Mouse (Mus musculus) neural tube, embryonic 14.5 days (tissue): Measurements from ENCODE around the gene Vip. TPM values are rescaled to one million over a fixed set of nuclear protein-coding genes. Genes with fewer than 3 reads are reported as not detected.
A peak's percentile ranks its signal among the peaks of the same experiment; 100 is the strongest.

Source experiments
- ATAC-seq: fragments of 200-750 bp; cut with Nextera tagmentation; 2 replicates; pipeline ENCODE4 v1.8.0; 2017; ENCODE audit warnings: low read depth, mild to moderate bottlenecking, moderate TSS enrichment, moderate library complexity
- H3K27ac ChIP-seq: fragments of 300-500 bp; sonication (generic); 2 replicates; pipeline ENCODE4 v1.5.1; 2014; ENCODE audit warnings: low read depth, mild to moderate bottlenecking, control low read depth, low read length, moderate library complexity, mixed read lengths
- H3K27me3 ChIP-seq: fragments of 300-500 bp; sonication (generic); 2 replicates; pipeline ENCODE4 v1.6.1; 2014; ENCODE audit warnings: low read length; ENCODE audit not compliant: control insufficient read depth, insufficient read depth
- H3K36me3 ChIP-seq: fragments of 300-500 bp; sonication (generic); 2 replicates; pipeline ENCODE4 v1.6.1; 2014; ENCODE audit warnings: low read length, mixed read lengths; ENCODE audit not compliant: control insufficient read depth, insufficient read depth
- H3K4me1 ChIP-seq: fragments of 300-500 bp; sonication (generic); 2 replicates; pipeline ENCODE4 v1.6.1; 2014; ENCODE audit warnings: low read length; ENCODE audit not compliant: control insufficient read depth, insufficient read depth
- H3K4me2 ChIP-seq: fragments of 300-500 bp; sonication (generic); 2 replicates; pipeline ENCODE4 v1.6.1; 2014; ENCODE audit warnings: mild to moderate bottlenecking, low read depth, low read length, control low read depth
- H3K4me3 ChIP-seq: fragments of 300-500 bp; sonication (generic); 2 replicates; pipeline ENCODE4 v1.5.1; 2014; ENCODE audit warnings: low read depth, low read length, control low read depth, mixed read lengths
- H3K9ac ChIP-seq: fragments of 300-500 bp; sonication (generic); replicated peaks from 2 replicates; pipeline ENCODE4 v1.6.1; 2014; ENCODE audit warnings: low read depth, mild to moderate bottlenecking, control low read depth, low read length, mixed read lengths
- H3K9me3 ChIP-seq: fragments of 300-500 bp; sonication (generic); 2 replicates; pipeline ENCODE4 v1.6.1; 2016; ENCODE audit warnings: low read length; ENCODE audit not compliant: control insufficient read depth
- WGBS: fragments of 180-500 bp; shearing (Covaris S2); extraction: QIAGEN DNeasy Blood & Tissue Kit; methylation state at CpG from one replicate; pipeline ENCODE4 v1.1.7; 2014; 5-methylcytosine and 5-hydroxymethylcytosine counted together
- polyA plus RNA-seq: library from polyadenylated mRNA; unstranded; fragments of >200 nt; fragmentation: Nextera tagmentation; extraction: Ambion mirVana; gene quantifications from 2 replicates; pipeline ENCODE4 v1.2.1, GENCODE M21; 2014

The Vip gene
- polyA plus RNA-seq, 1 experiment from 2014 or later, result 1.2 TPM

DNA sequence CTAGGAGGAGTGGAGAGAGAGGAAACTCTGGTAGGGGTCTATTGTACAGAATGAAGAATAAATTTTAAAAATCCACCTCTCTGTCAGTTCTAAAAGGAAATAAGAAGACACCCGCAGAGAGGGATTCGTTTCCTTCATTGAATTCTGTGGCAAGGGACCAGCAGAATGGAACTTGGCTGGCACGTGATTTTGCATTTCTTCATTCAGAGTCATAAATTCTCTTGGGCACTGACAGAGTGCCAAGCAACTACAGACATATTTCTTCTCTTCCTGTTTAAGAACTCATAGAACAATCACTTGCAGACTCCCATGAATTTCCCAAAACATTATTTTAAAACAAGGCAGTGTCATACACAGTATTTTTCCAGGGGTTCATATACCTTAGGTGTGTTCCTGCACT, 30.1 kb upstream of the Vip start:
- WGBS, result 67% methylated on average over 3 of the region's 3 CpGs
- Histone ChIP-seq H3K27me3 (no peaks in the 10 kb centered on the region), H3K9ac (no peak overlapping the region), H3K36me3 (no peaks in the 10 kb centered on the region), H3K4me2 (no peak overlapping the region), H3K9me3 (no peaks in the 10 kb centered on the region), H3K4me3 (no peak overlapping the region), H3K27ac (no peak overlapping the region), H3K4me1 (no peaks in the 10 kb centered on the region)
- ATAC-seq, result no peak

DNA sequence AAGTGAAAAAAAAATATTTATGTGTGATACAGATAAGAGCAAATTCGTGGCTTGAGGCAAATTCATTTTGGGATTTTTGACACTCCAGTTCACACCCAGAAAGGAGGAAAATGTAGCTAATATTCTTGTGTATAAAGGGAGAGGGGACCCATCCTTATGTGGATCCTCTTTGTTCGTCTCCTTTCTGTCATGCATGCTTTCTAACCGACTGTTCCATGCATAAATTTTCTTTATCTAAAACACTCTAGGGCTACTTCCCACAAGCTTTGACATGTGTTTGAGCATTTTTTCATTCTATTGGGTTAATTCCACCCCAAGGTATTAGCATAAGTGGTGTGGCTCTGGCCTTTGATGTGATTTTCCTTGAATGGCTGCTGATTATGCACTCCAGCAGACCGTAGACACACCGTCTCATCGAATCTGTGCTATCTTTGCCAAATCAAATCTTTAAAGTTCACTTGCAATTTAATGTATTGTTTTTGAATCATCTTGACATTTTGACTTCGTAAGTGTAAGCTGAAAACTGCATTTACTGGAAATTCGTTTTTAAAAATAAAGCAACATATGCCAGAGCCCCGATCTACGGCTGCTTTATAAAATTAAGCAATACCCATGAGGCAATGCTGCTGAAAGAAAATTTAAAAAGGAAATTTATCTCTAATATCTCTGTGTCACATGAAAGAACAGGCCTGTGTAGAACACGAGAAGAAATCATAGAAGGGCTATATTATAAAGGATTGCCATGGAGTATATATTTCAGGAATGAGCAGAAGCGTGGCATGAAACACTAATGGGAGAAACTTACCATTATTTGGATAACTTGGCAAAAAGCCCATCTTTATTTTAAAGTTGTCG, 23.6 kb upstream of the Vip start:
- H3K4me1 ChIP-seq, result no peaks in the 10 kb centered on the region
- no peak for ATAC-seq
- no peaks in the 10 kb centered on the region for H3K27me3 ChIP-seq
- H3K36me3 ChIP-seq, result no peaks in the 10 kb centered on the region
- no peaks in the 10 kb centered on the region for H3K9me3 ChIP-seq
- H3K4me3 ChIP-seq, result no peak overlapping the region
- no peak overlapping the region for H3K27ac ChIP-seq
- WGBS, result 71% methylated on average over 13 of the region's 13 CpGs
- no peak overlapping the region for H3K4me2 ChIP-seq
- no peak overlapping the region for H3K9ac ChIP-seq

DNA sequence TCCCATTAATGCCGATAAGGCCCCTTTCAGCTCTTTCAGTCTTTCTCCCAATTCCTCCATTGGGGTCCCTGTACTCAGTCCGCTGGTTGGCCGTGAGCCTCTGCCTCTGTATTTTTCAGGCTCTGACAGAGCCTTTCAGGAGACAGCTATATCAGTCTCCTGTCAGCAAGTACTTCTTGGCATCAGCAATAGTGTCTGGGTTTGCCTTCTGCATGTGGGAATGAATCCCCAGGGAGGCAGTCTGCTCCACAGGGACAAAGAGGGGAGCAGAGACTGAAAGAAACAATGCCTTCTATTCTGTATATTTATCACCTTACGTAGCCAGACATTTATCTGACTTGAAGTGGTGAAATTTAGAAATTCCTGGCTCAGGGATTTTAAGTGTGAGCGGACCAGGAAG, 12.8 kb upstream of the Vip start:
- no peak for ATAC-seq
- Histone ChIP-seq H3K9ac (no peak overlapping the region), H3K27me3 (no peaks in the 10 kb centered on the region), H3K4me3 (no peak overlapping the region), H3K9me3 (no peaks in the 10 kb centered on the region), H3K4me1 (no peaks in the 10 kb centered on the region), H3K36me3 (no peaks in the 10 kb centered on the region), H3K27ac (no peak overlapping the region; the same call in 1 of the 2 replicates), H3K4me2 (no peak overlapping the region)
- WGBS, result 76% methylated on average over 5 of the region's 5 CpGs

DNA sequence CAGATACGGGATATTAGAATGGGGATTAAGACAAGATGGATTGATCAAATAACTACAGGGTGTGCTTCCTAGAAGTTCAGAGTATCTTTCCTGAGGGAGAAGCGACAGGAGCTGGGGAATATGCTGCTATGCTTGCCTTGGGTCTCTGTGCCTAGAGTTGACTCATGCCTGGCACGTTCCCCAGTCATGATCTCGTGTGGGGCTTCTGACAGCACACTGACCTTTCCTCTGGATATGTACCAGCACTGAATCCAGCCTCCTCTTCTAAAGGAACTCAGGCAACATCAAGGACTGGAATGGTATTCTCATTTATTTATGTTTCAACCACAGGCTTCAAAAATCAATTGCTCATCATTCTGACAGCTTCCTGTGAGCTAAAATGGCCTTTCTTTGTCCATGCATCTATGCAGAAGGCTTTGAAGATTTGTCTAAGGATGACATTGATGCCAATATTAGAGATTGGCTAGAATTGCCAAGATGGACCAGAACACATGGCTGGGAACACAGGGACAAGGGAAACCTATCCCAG, 5.3 kb upstream of the Vip start:
- H3K4me2 ChIP-seq, result no peak overlapping the region
- no peaks in the 10 kb centered on the region for H3K4me1 ChIP-seq
- no peak overlapping the region for H3K4me3 ChIP-seq
- H3K27ac ChIP-seq, result no peak overlapping the region
- H3K27me3 ChIP-seq, result no peaks in the 10 kb centered on the region
- no peak for ATAC-seq
- H3K9me3 ChIP-seq, result no peaks in the 10 kb centered on the region
- H3K9ac ChIP-seq, result no peak overlapping the region
- no peaks in the 10 kb centered on the region for H3K36me3 ChIP-seq
- 76% methylated on average over 4 of the region's 4 CpGs for WGBS

DNA sequence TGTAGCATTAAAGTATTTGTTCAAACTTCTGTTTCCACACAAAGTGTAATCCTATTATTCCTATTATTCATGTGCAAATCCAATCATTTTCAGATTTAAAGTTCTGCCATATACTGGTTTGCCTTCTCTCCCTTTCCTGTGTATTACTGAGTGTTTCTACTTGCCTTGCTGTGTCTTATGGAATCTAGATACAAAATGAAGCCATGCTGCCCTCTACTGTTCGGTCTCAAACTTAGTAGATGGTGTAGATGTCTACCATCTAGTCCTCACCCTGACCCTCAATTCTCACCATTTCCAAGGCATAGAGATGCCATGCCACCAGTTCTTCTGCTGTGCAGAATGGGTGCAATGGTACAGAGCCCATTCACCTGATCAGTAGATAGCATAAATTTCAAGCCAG, 4.7 kb upstream of the Vip start:
- H3K36me3 ChIP-seq, result no peaks in the 10 kb centered on the region
- ATAC-seq, result peak; percentile 51; the same call in 1 of the 2 replicates
- no peaks in the 10 kb centered on the region for H3K27me3 ChIP-seq
- no peak overlapping the region for H3K9ac ChIP-seq
- WGBS, result 43% methylated on average over 1 of the region's 1 CpGs
- no peak overlapping the region for H3K4me3 ChIP-seq
- no peaks in the 10 kb centered on the region for H3K9me3 ChIP-seq
- H3K27ac ChIP-seq, result no peak overlapping the region
- no peaks in the 10 kb centered on the region for H3K4me1 ChIP-seq
- no peak overlapping the region for H3K4me2 ChIP-seq

DNA sequence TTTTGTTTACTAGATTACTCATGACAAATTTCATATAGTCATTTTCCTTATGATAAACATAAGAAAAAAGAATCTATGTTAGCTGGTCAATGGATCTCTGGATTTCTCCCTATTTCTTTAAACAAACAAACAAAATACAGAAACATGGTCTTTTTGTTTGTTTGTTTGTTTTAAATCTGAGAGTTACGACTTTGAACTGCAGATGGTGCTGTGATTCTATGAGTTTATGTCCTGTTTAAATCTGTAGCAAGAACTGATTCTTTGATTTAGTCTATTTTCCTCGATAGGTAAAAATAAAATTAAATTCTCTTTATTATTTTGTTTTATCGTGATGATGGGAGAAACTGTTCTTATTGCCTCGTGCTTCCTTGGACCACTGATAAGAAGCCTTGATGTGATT, 1.7 kb upstream of the Vip start:
- WGBS, result 84% methylated on average over 4 of the region's 4 CpGs
- H3K9ac ChIP-seq, result no peak overlapping the region
- no peaks in the 10 kb centered on the region for H3K27me3 ChIP-seq
- no peak overlapping the region for H3K4me3 ChIP-seq
- H3K9me3 ChIP-seq, result no peaks in the 10 kb centered on the region
- H3K4me1 ChIP-seq, result no peaks in the 10 kb centered on the region
- ATAC-seq, result no peak
- H3K36me3 ChIP-seq, result no peaks in the 10 kb centered on the region
- no peak overlapping the region for H3K4me2 ChIP-seq
- no peak overlapping the region for H3K27ac ChIP-seq

DNA sequence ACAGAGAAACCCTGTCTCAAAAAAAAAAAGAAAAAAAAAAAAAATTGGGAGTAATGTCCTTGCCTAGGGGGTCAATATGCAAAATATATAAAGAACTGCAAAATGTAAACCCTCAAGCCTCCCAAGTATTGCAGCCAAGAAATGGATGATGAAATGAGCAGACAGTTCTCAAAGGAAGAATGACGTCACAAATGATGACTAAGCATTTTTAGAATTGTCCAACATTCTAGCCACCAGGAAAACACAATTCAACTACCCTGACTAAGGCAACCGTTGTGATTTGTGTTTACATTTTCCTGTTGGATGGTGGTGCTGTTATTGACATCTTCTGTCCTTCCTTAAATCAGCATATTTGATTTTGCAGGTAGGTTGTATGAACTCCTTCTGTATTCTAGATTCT, 42.3 kb downstream of the Vip start:
- Histone ChIP-seq H3K4me1 (no peaks in the 10 kb centered on the region), H3K9ac (no peak overlapping the region), H3K9me3 (no peaks in the 10 kb centered on the region), H3K27me3 (no peaks in the 10 kb centered on the region), H3K4me2 (no peak overlapping the region), H3K4me3 (no peak overlapping the region), H3K36me3 (no peaks in the 10 kb centered on the region), H3K27ac (no peak overlapping the region)
- ATAC-seq, result no peak
- 79% methylated on average over 2 of the region's 2 CpGs for WGBS

DNA sequence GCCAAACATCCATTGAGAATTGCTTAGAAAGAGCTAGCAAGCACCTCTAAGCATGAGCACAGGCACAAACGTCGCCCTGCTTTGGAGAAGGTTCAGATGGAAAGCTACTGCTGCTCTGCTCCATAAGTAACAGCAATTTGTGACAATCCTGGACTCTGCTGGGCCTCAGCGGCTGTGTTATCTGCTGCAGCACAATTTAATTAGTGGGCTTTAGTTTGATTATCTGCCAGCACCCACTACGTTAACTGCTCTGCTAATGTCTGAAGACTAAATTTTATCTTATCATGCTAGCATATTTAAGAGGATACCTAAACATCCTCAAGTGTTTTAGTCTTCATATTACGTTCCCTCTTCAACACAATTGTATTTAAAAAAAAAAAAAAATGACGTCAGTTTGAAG, 46.6 kb downstream of the Vip start:
- Histone ChIP-seq H3K36me3 (no peaks in the 10 kb centered on the region), H3K27ac (no peak overlapping the region), H3K4me1 (no peaks in the 10 kb centered on the region), H3K27me3 (no peaks in the 10 kb centered on the region), H3K4me2 (no peak overlapping the region), H3K9me3 (no peaks in the 10 kb centered on the region), H3K4me3 (no peak overlapping the region), H3K9ac (no peak overlapping the region)
- ATAC-seq, result no peak
- WGBS, result 77% methylated on average over 6 of the region's 6 CpGs

DNA sequence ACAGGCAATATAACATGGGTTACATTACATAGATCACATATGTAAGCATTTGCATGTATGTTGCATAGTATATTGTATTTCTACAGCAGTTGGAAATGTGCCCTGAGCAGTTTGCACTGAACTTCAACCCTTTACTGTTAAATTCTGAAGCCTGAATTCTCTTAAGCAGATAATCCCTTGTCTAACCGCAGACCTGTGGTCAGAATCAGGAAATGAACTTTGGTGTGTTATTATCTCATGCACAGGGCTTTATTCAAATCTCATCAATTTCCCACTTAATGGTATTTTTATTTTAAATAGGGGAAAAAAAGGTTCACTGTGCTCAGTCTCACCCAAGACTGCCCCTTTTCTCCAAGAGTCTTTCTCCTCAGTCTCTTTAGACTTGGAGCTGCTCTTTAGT, 55.3 kb downstream of the Vip start:
- 83% methylated on average over 1 of the region's 1 CpGs for WGBS
- ATAC-seq, result no peak

More for the DNA sequence above, 55.3 kb downstream of the Vip start:
- Histone ChIP-seq H3K4me2 (no peak overlapping the region), H3K4me3 (no peak overlapping the region), H3K36me3 (no peaks in the 10 kb centered on the region), H3K27me3 (no peaks in the 10 kb centered on the region), H3K9me3 (no peaks in the 10 kb centered on the region), H3K27ac (no peak overlapping the region), H3K9ac (no peak overlapping the region), H3K4me1 (no peaks in the 10 kb centered on the region)
